Mouse (Mus musculus) right cerebral cortex, adult 18-20 months (tissue): ENCODE measurements around the gene Ttc30a2.

Source experiments
- DNase-seq: peaks from one replicate; pipeline ENCODE4 v3.0.0; 2022; ENCODE audit warnings: mixed read lengths

Gene Ttc30a2

GRCm38 (mm10) chr2:75926061-75926460 is 51.9 kb downstream of the Ttc30a2 start:
- no peak for DNase-seq
